Mouse (Mus musculus) myocyte (in vitro differentiated cells): ENCODE measurements at regions not wholly inside any gene's neighbourhood (a gene's known extent, or its start where the extent isn't known, plus 50 kb on each side); places are given as distances from the start of the nearest gene placed in this dataset.

ENCODE experiments used
- CEBPB ChIP-seq: IDR thresholded peaks from 2 replicates; pipeline ENCODE4 v1.6.1; 2011; ENCODE audit warnings: mild to moderate bottlenecking, moderate library complexity; ENCODE audit not compliant: poor library complexity, insufficient read depth, severe bottlenecking
- E2F4 ChIP-seq: IDR thresholded peaks from one replicate; pipeline ENCODE4 v1.6.1; 2011; ENCODE audit warnings: mild to moderate bottlenecking, control low read depth, moderate library complexity; ENCODE audit not compliant: insufficient read depth
- MAX ChIP-seq: IDR thresholded peaks from one replicate; pipeline ENCODE4 v1.6.1; 2011; ENCODE audit warnings: low read depth, mild to moderate bottlenecking, control low read depth
- MYOD1 ChIP-seq, 3 experiments: IDR thresholded peaks; one replicate each; pipeline ENCODE4 v1.6.1; 2011; ENCODE audit warnings: control low read depth in 2 of 3, low read depth in 2 of 3, mild to moderate bottlenecking in 2 of 3, moderate library complexity in 1 of 3; ENCODE audit not compliant: insufficient read length in 2 of 3, control insufficient read depth in 1 of 3
- MYOG ChIP-seq, 3 experiments: IDR thresholded peaks; one replicate each; pipeline ENCODE4 v1.6.1; 2011; ENCODE audit warnings: control low read depth in 2 of 3, low read depth in 2 of 3, mild to moderate bottlenecking in 2 of 3; ENCODE audit not compliant: insufficient read length in 2 of 3, control insufficient read depth in 1 of 3, insufficient read depth in 1 of 3
- POLR2A ChIP-seq: IDR thresholded peaks from one replicate; pipeline ENCODE4 v1.6.1; 2011; ENCODE audit warnings: low read depth, mild to moderate bottlenecking, control low read depth, moderate library complexity; ENCODE audit not compliant: insufficient read length
- POLR2AphosphoS2 ChIP-seq: IDR thresholded peaks from one replicate; pipeline ENCODE4 v1.6.1; 2011; ENCODE audit warnings: low read depth, control low read depth; ENCODE audit not compliant: insufficient read length
- REST ChIP-seq: IDR thresholded peaks from one replicate; pipeline ENCODE4 v1.6.1; 2011; ENCODE audit warnings: mild to moderate bottlenecking, control low read depth, moderate library complexity; ENCODE audit not compliant: insufficient read depth, insufficient read length
- TCF12 ChIP-seq: IDR thresholded peaks from one replicate; pipeline ENCODE4 v1.6.1; 2011; ENCODE audit warnings: mild to moderate bottlenecking, control low read depth; ENCODE audit not compliant: poor library complexity, insufficient read depth, severe bottlenecking
- TCF3 ChIP-seq: IDR thresholded peaks from one replicate; pipeline ENCODE4 v1.6.1; 2011; ENCODE audit warnings: low read depth, control low read depth; ENCODE audit not compliant: insufficient read length
- USF1 ChIP-seq: IDR thresholded peaks from one replicate; pipeline ENCODE4 v1.6.1; 2011; ENCODE audit warnings: low read depth, mild to moderate bottlenecking, control low read depth, moderate library complexity

DNA sequence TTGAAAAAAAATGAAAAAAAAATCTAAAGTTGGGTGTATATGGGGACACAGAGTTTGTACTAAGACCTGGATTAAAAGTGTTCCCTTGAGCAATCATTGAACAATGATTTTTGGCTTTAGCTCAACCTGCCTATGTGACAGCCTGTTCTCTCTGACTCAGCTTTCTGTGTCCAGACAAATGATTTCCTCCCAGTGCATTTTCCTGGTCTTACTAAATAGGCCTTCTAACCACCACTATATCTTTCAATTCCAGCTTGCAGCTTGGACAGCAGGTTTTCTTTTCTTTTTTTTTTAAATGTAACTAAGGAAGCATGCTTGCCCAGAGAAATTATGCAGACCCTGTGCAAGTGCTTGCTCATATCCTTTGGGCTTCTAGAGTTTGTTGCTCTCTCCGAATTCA lies 850.2 kb downstream of the Tlr4 start:
- TF ChIP-seq POLR2A (no peak), MYOG (IDR thresholded peaks at IDR 0.05; ENCODE audit: control insufficient read depth in 1 of 3, insufficient read depth in 1 of 3, insufficient read length in 2 of 3, low read depth in 2 of 3) (no peak), CEBPB (no peak), REST (no peak), TCF12 (no peak), E2F4 (no peak), USF1 (no peak), POLR2AphosphoS2 (no peak), MYOD1 (IDR thresholded peaks at IDR 0.05; ENCODE audit: control insufficient read depth in 1 of 3, insufficient read length in 2 of 3, low read depth in 2 of 3) (no peak), MAX (no peak), TCF3 (no peak)
